Mouse (Mus musculus) thymus, postnatal 10 days (tissue): ENCODE measurements around the gene Diras2.
A peak's percentile ranks its signal among the peaks of the same experiment; 100 is the strongest.

Experiments
- DNase-seq, 2 experiments: peaks; one replicate each; pipeline ENCODE4 v3.0.0; 2021; ENCODE audit warnings: low spot score in 2 of 2

The Diras2 gene

DNA sequence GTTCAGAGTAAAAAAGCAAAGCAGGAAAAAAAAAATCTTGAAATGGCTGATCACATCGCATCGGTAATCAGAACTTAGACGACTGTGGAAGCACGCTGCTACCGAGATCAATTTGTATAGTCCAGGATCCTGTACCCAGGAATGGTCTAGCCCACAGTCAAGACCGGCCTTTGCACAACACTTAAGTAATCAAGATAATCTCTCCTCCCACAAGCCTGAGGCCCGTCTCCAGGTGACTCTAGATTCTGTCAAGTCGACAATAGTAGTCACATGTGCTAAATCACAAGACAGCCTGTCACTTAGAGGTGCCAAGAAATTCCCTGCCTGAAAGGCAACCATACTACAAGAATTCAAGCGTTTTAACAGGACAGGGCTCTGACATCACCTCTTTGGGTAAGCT is at the start of gene Diras2:
Gene Diras2 (minus strand): TSS at position 159 of the 400 bp plus-strand sequence.
- DNase-seq = no peak

DNA sequence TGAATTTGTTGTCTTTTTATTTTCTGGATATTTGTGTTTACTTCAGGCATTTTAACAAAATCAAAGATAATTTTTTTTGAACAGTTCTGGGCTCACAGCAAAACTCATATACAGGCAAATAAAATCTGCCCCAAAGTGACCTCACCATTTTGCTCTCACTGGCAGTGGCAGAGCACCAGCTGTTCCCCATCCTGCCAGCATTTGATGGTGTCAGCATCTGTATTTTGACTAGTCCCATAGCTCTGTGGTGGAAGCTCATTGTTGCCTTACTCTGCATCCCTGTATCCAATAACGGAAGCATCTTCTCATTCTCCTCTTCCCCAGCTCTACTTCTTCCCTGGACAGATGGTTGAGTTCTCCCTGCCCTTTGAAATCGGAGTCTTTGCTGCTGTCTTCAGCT is 47.7 kb upstream of the Diras2 start:
- DNase-seq = no peak

DNA sequence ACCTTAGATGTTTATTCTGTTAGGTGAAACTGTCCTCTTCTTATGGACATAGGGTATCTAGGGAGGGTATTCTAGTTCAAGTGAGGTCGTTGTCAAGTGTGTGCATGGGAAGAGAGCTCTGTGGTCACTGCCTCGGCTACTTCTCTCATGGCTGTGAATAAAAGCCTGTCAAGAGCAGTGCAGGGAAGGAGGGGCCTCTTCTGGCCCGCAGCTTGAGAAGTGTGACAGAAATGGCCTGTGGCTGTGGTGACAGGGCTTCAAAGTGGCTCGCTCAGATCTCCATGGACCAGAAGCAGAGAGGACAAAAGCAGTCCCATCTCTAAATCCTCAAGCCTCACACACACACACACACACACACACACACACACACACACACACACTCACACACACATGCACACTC is 46.9 kb upstream of the Diras2 start:
- no peak for DNase-seq

DNA sequence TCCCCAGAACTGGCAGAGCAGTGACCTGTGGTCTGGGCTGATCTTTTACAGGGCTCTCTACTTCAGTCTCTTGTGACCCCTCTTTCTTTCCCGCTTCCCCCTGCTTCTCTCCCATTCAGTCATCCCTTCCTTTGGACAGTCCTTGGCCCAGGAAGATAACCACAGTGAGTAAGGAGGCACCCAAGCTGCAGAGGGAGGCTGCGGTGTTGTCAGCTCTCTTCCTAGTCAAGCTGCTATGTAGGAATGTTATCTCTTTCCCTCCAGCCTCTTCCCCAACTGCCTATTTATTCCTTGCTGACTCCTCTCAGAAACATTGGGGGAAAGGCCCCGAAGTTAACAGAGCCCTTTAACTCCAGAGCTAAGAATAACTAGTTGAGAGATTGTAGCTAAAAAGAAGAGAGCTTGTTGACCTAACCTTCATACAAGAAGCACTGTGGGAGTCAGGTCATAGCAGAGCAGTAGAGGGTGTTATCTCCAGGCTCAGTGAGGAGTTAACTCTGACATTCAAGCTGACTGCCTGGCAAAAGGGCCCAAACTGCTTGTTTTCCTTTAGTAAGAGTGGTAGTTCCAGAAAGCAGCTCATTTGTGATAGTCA is 46.3 kb upstream of the Diras2 start:
- DNase-seq = no peak

GRCm38 (mm10) chr13:52576841-52577240 is 45.8 kb upstream of the Diras2 start:
- DNase-seq = no peak

DNA sequence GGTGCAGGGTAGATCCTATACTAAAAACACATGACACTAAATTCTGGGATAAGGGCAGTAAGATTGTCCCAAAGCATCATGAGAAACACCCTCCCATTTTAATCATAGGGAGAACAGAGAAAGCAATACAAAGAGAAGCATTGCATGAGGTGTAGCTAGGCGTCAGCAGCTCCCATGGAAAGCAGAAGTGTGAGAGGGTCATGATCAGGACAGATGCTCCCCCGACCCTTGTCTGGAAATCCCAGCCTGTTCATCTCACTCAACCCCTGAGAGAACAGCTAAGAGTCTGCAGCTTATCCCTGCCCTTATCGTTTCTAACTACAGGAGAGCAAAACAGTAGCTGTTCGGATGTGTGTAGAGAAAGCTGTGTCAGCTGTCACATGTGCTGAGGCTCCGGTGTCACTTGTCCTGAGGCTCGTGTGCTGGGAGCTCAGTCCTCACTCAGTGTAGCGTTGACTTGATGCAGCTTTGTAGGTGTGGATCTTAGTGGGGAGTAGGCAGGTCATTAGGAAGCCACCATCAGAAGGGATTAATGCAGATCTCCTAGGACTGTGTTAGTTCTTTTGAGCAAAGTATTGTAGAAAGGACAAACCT is 45.0 kb upstream of the Diras2 start:
- no peak for DNase-seq

DNA sequence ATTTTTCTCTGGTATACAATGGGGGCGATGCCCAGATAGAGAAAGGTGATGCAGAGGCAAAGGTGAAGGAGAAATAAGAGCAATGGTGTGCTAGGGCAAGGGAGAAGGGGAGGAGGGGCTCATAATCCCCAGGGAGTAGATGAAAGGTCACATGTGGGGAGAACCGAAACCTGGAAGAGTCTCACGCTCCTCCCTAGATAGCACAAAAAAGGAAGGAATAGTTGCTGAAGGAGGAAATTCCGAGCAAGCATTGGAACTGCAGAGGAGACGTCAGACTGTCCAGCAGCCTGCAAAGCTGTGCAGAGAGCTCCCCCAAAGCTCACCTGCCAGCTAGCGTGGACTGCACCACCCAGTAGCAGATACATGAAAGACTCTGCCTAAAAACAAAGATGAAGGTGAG is 44.4 kb upstream of the Diras2 start:
- DNase-seq = no peak

GRCm38 (mm10) chr13:52574311-52574710 is 43.2 kb upstream of the Diras2 start:
- no peak for DNase-seq

- DNase-seq = no peak
Measured at GRCm38 (mm10) chr13:52572451-52573446, 41.7 kb upstream of the Diras2 start.

DNA sequence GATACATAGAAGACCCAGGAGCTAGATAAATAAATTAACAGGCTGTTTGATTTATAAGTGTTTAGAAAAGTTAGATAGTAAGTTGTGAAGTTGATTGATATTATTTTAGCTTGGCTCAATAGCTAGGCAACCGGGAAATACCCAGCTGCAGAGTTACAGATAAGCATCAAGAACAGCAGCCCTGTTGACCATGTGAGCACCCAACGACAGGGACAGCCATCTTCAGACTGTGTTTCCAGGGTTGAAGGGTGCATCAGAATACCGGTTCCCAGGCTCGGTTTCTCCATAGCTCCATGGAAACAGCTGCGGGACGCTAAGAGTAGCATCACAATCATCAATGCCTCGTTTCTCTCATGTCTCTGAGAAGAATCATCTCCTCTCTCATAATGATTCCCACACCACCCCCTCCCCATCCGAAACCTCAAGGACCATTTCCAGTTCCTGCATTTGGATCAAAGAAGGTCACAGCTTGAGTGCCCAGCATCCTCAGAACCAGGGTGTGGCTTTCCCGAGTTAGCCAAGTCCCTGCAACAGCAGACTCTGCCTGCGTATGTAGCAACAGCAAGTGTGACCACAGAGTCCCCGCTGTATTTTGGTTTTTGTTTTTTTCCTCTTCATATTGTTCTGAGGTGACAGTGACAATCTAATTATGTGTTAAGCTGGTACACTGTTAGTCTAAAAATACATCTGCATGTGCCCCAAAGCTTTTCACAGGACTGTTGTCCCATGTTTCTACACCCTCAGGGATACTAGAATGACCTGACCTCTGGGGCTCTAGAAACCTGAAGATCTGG is 40.7 kb upstream of the Diras2 start:
- DNase-seq = no peak

DNA sequence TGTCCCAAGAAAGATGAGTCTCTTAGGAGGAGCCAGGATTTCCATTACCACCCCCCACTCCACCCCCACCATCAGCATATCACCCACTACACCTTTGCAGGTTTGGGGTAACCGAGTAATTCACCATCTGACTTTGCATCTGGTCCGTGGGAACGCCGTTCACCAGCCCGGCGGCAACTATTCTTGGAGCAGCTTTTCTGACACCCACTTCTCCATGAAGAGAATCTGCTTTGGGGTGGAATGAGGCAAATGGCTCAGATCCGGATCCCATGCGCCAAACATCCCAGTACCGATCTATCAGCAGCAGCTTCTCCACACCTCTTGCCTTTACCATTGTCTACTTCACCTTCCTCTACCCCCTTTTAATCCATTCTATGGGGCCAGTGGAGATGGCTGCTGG is 39.2 kb upstream of the Diras2 start:
- DNase-seq = no peak

GRCm38 (mm10) chr13:52569194-52569769 is 38.2 kb upstream of the Diras2 start:
- no peak for DNase-seq

DNA sequence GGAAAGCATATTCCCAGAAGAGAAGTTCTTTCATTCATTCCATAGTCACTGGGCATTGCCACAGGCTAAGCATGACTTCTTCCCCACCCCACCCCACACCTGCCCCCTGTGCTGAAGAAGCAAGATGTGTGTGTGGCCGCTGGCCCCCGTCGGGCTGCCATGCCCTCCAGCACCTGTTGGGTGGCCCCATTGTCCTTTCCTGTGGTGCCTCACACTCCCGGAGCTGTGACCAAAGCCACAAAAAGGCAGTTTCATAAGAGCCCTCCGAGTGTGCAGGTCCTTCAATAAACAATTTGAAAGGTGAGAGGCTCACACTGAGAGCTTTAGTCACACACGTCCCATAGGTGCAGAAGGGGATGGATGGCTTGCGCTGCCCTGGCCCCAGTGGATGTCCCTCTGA is 35.7 kb upstream of the Diras2 start:
- DNase-seq = no peak

DNA sequence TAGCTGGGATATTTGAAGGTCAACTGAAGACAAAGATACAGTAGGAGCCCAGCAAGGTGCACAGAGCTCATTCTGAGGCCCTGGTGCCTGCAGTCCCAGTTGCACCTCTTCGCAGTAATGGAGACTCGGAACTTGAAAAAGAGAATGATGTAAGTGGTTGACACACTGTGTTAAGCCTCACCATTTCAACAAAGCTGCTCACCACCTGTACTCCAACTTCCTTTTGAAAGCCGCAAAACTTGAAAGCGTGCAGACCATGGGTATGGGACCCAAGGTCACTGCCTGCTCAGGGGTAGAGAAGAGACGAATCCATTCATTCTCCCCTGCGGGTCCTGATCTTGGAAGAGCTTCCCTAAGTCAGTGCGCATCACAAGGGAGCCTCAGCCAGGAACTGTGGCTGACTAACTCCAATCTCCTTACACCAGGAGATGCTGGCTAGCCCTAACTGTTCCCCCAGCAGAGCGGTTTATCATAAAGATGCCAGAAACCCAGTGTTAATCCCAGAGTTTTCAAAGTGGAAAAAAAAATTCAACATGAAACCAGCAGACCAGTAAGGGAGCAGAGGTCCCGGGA is 35.2 kb upstream of the Diras2 start:
- peak in 1 of 2 experiments; percentile 17 for DNase-seq

DNA sequence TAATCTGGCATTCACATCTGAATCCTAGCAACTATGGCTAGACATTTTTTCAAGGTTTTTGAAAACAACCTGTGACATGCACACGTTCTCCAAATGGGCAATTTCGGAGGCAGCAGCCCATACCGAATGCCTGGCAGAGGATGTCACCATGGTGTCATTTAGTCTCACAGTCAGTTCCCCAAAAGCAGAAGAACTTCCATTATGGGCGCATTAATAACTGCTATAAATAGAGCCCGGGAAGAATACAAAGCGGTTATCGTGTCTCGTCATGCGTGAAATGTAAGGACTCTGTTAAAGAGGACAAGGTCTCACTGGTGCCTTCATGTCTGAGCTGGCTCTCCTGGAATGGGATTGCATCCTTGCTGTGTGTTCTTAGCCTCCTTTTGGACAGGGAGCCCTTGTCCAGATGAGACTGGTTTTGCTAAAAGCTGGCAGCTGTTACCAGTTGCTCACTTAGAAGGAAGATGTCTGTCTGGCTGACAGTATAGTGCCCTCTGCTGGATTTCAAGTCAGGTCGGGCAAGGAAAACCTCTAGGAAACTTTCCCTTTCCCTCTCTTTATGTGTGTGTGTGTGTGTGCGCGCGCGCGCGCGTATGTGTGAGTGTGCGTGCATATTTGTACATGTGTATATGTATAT is 34.1 kb upstream of the Diras2 start:
- DNase-seq = peak in 1 of 2 experiments; percentile 25

DNA sequence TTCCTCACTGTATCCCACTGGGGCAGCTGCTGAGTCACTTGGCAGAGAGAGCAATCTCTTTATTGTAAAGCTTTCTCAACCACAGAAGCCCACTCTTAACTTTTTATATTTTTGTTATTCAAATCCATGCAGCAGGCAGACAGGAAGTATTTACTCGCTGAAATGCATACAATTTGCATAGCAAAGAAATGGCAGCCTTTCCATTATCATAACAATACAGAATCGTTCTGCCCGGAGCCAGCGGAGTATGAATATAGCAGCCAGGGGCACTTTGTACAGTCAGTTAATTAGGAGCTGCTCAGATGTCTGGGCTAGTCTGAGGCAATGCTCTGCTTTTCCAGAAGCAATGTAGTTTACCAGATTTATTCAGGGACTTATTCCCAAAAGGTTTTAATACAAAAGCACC is 31.1 kb upstream of the Diras2 start:
- DNase-seq = no peak

DNA sequence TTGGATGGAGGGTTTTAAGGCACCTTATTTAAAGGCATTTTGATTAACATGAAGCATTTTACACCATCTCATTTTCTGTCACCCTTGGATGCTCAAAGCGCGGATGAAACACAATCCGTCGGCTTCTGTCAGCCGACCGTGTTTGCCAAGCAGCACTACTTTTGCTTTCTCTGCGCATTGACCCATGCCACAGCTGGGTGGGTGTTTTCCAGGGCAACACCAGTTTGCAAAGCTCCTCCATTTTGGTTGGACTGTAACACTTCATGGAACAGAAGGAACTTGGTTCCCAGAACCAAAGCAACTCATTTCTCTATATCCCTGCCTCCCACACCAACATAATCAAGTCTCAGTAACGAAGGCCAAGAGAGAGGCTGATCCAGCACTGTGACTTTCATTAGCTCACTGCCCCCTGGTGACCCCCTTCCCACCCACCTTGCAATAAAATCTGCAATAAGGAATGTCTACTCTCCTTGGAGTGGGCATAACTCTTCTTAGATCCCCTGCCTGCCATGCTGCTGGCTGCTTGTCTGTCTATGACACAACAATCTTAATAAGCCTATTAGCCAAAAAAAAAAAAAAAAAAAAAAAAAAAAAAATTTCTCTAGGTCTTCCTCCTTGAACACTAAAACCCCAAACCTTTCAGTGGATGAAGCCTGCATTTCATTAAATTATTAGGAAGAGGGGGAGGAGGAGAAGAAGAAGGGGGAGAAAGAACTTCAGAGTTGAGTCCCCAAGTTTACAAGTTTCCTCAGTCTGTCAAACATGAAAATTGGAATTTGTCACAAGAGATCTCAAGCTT is 30.5 kb upstream of the Diras2 start:
- DNase-seq = no peak

DNA sequence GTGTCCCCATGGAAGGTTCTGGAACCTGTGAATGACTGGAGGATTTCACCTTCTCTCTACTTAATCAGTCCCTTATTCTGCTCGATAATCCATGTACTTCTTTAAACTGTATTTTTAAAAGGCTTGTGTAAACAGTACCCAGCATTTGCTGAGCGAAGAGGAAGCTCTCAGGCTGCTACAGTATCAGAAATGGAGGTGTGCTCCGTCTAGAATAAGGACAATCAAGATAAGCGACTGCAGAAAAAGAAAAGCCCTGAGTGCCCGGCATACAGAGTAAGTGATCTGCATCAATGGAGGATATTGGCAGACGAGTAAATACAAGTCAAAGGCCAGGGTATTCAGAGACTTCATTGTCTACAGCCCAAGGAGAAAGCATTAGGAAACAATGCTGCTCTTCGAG is 26.3 kb upstream of the Diras2 start:
- no peak for DNase-seq

DNA sequence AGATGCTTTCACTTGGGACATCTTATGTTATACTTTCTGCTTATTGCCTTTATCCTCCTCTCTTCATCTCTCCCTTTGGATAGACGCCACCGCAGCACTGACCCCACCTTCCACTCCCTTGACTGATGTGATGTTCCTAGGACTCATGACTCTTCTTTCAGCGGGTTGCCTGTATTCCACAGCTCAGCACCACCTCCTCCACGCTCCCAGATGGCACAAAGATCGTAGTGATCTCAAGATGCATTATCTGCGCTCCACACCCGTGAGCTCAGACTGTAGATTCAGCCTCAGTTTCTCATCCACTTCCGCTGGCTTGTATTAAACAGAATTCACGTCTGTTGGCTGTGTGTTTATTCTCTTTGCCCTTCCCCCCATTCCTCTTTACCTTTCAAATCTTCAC is 23.6 kb upstream of the Diras2 start:
- DNase-seq = no peak
